Mouse (Mus musculus): ENCODE results near the gene Olfr1220. TPM values are rescaled to one million over a fixed set of nuclear protein-coding genes. Genes with fewer than 3 reads are reported as not detected.

Olfr1220 gene
- total RNA-seq (2023): not detected

GRCm38 (mm10) chr2:89106735-89107134 lies at the start of gene Olfr1220:
Gene Olfr1220 (minus strand): TSS chr2:89106835.

GRCm38 (mm10) chr2:89151460-89151859 lies 44.8 kb upstream of the Olfr1220 start, which contains the start of gene Olfr1223:
Gene Olfr1223 (minus strand): TSS chr2:89151560.

GRCm38 (mm10) chr2:89132954-89133353 lies 26.3 kb upstream of the Olfr1220 start, which contains the start of gene Olfr1222:
Gene Olfr1222 (minus strand): TSS chr2:89133054.

GRCm38 (mm10) chr2:89117183-89117582 lies 10.5 kb upstream of the Olfr1220 start, which contains the start of gene Olfr1221:
Gene Olfr1221 (minus strand): TSS chr2:89117283.

GRCm38 (mm10) chr2:89083413-89083812 lies 23.2 kb downstream of the Olfr1220 start, which contains the start of gene Olfr1219:
Gene Olfr1219 (minus strand): TSS chr2:89083513.

GRCm38 (mm10) chr2:89061087-89061486 lies 45.5 kb downstream of the Olfr1220 start, which contains the start of gene Olfr1218:
Gene Olfr1218 (minus strand): TSS chr2:89061187.

Other genes with a start within 250 kb of the Olfr1220 start
- gene Olfr1206, start 243.6 kb downstream of the Olfr1220 start, total RNA-seq (2023): not detected
- not detected for gene Olfr1208, start 204.5 kb downstream of the Olfr1220 start, total RNA-seq (2023)
- not detected for gene Olfr1209, start 191.7 kb downstream of the Olfr1220 start, total RNA-seq (2023)
- not detected for gene Olfr1211, start 168.7 kb downstream of the Olfr1220 start, total RNA-seq (2023)
- not detected for gene Olfr1212, start 152.9 kb downstream of the Olfr1220 start, total RNA-seq (2023)
- not detected for gene Gm13762, start 126.6 kb downstream of the Olfr1220 start, total RNA-seq (2023)
- gene Olfr1214, start 114.2 kb downstream of the Olfr1220 start, total RNA-seq (2023): not detected
- not detected for gene Olfr1215, start 99.9 kb downstream of the Olfr1220 start, total RNA-seq (2023)
- gene Olfr1216, start 88.5 kb downstream of the Olfr1220 start, total RNA-seq (2023): not detected
- not detected for gene Olfr1217, start 74.8 kb downstream of the Olfr1220 start, total RNA-seq (2023)
- gene Olfr1218, start 45.6 kb downstream of the Olfr1220 start, total RNA-seq (2023): not detected
- not detected for gene Olfr1219, start 23.3 kb downstream of the Olfr1220 start, total RNA-seq (2023)
- gene Olfr1221, start 10.4 kb upstream of the Olfr1220 start, total RNA-seq (2023): not detected
- gene Olfr1222, start 26.2 kb upstream of the Olfr1220 start, total RNA-seq (2023): not detected
- not detected for gene Olfr1223, start 44.7 kb upstream of the Olfr1220 start, total RNA-seq (2023)
- not detected for gene Olfr1224-ps1, start 57.3 kb upstream of the Olfr1220 start, total RNA-seq (2023)
- gene Olfr1225, start 67.8 kb upstream of the Olfr1220 start, total RNA-seq (2023): not detected
- gene Olfr1226, start 93.2 kb upstream of the Olfr1220 start, total RNA-seq (2023): not detected
- gene Olfr1228, start 147.2 kb upstream of the Olfr1220 start, total RNA-seq (2023): not detected
- not detected for gene Olfr1229, start 181.2 kb upstream of the Olfr1220 start, total RNA-seq (2023)
- gene Olfr1230, start 190.4 kb upstream of the Olfr1220 start, total RNA-seq (2023): not detected
- not detected for gene Olfr1231, start 200.2 kb upstream of the Olfr1220 start, total RNA-seq (2023)
- gene Olfr1232, start 222.8 kb upstream of the Olfr1220 start, total RNA-seq (2023): not detected
- gene Olfr1233, start 235.6 kb upstream of the Olfr1220 start, total RNA-seq (2023): not detected